Mouse (Mus musculus) neural tube, embryonic 14.5 days (tissue): ENCODE measurements at regions not wholly inside any gene's neighbourhood (a gene's known extent, or its start where the extent isn't known, plus 50 kb on each side); places are given as distances from the start of the nearest gene placed in this dataset.

Source experiments
- ATAC-seq: fragments of 200-750 bp; cut with Nextera tagmentation; 2 replicates; pipeline ENCODE4 v1.8.0; 2017; ENCODE audit warnings: low read depth, mild to moderate bottlenecking, moderate TSS enrichment, moderate library complexity
- H3K27ac ChIP-seq: fragments of 300-500 bp; sonication (generic); 2 replicates; pipeline ENCODE4 v1.5.1; 2014; ENCODE audit warnings: low read depth, mild to moderate bottlenecking, control low read depth, low read length, moderate library complexity, mixed read lengths
- H3K27me3 ChIP-seq: fragments of 300-500 bp; sonication (generic); 2 replicates; pipeline ENCODE4 v1.6.1; 2014; ENCODE audit warnings: low read length; ENCODE audit not compliant: control insufficient read depth, insufficient read depth
- H3K36me3 ChIP-seq: fragments of 300-500 bp; sonication (generic); 2 replicates; pipeline ENCODE4 v1.6.1; 2014; ENCODE audit warnings: low read length, mixed read lengths; ENCODE audit not compliant: control insufficient read depth, insufficient read depth
- H3K4me1 ChIP-seq: fragments of 300-500 bp; sonication (generic); 2 replicates; pipeline ENCODE4 v1.6.1; 2014; ENCODE audit warnings: low read length; ENCODE audit not compliant: control insufficient read depth, insufficient read depth
- H3K4me2 ChIP-seq: fragments of 300-500 bp; sonication (generic); 2 replicates; pipeline ENCODE4 v1.6.1; 2014; ENCODE audit warnings: mild to moderate bottlenecking, low read depth, low read length, control low read depth
- H3K4me3 ChIP-seq: fragments of 300-500 bp; sonication (generic); 2 replicates; pipeline ENCODE4 v1.5.1; 2014; ENCODE audit warnings: low read depth, low read length, control low read depth, mixed read lengths
- H3K9ac ChIP-seq: fragments of 300-500 bp; sonication (generic); replicated peaks from 2 replicates; pipeline ENCODE4 v1.6.1; 2014; ENCODE audit warnings: low read depth, mild to moderate bottlenecking, control low read depth, low read length, mixed read lengths
- H3K9me3 ChIP-seq: fragments of 300-500 bp; sonication (generic); 2 replicates; pipeline ENCODE4 v1.6.1; 2016; ENCODE audit warnings: low read length; ENCODE audit not compliant: control insufficient read depth
- WGBS: fragments of 180-500 bp; shearing (Covaris S2); extraction: QIAGEN DNeasy Blood & Tissue Kit; methylation state at CpG from one replicate; pipeline ENCODE4 v1.1.7; 2014; 5-methylcytosine and 5-hydroxymethylcytosine counted together

DNA sequence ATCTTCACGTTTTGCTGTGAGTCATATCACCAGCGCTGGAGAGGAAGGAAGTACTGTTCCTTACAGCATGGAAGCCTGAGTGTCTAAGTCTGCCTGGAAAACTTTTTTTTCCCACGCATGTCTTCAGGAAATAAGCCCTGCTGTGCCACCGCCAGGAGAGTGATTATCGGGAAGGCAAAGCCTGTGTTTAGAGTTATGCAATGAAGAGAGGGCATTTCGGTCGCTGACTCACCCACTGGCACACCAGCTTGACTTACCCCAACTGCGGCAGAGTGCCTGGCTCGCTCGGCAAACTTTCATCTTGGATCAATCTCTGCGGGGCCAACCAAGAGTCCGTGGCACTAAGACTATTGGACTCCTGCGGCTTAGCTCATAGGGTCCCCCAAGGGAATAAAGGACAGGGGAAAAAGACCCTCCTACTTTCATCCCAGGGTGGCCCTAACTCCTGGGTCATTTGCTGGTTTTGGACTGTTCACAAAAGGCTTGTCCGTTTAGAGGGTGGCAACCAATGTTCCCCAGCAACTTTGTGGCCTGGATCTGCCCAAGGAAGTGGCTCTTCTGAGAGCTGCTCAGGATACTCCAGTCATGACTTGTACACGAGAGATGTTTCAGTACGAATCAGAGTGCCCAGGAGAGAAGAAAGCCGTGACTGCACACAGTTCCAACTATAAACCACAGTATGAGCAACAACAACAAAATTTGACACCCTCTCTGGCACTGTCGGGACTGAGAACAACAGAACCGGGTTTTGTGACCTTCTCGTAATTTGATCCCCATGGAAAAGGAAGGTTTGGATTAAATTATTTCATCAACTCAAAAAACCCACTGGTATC is 248.3 kb downstream of the Zfp36l1 start:
- Histone ChIP-seq H3K27me3 (no peaks in the 10 kb centered on the region), H3K4me2 (no peak overlapping the region), H3K36me3 (no peaks in the 10 kb centered on the region), H3K27ac (no peak overlapping the region), H3K9me3 (no peaks in the 10 kb centered on the region), H3K4me1 (no peaks in the 10 kb centered on the region), H3K9ac (no peak overlapping the region), H3K4me3 (no peak overlapping the region)
- 78% methylated on average over 20 of the region's 20 CpGs for WGBS
- ATAC-seq = no peak
